Mouse (Mus musculus) thymus, adult 2 months (tissue): Measurements from ENCODE around the gene Gamt.

ENCODE experiments used
- CTCF ChIP-seq: fragments of 200-500 bp; IDR thresholded peaks from 2 replicates; pipeline ENCODE4 v1.5.1; 2012; ENCODE audit warnings: mild to moderate bottlenecking, control low read depth, low read length, moderate library complexity, borderline replicate concordance; ENCODE audit not compliant: control insufficient read depth, poor library complexity, insufficient read depth; ENCODE audit errors: extremely low read depth
- POLR2A ChIP-seq: fragments of 200-500 bp; IDR thresholded peaks from 2 replicates; pipeline ENCODE4 v1.6.1; 2012; ENCODE audit warnings: mild to moderate bottlenecking, low read length, control low read depth, moderate library complexity; ENCODE audit not compliant: control insufficient read depth, poor library complexity, insufficient read depth; ENCODE audit errors: extremely low read depth

DNA sequence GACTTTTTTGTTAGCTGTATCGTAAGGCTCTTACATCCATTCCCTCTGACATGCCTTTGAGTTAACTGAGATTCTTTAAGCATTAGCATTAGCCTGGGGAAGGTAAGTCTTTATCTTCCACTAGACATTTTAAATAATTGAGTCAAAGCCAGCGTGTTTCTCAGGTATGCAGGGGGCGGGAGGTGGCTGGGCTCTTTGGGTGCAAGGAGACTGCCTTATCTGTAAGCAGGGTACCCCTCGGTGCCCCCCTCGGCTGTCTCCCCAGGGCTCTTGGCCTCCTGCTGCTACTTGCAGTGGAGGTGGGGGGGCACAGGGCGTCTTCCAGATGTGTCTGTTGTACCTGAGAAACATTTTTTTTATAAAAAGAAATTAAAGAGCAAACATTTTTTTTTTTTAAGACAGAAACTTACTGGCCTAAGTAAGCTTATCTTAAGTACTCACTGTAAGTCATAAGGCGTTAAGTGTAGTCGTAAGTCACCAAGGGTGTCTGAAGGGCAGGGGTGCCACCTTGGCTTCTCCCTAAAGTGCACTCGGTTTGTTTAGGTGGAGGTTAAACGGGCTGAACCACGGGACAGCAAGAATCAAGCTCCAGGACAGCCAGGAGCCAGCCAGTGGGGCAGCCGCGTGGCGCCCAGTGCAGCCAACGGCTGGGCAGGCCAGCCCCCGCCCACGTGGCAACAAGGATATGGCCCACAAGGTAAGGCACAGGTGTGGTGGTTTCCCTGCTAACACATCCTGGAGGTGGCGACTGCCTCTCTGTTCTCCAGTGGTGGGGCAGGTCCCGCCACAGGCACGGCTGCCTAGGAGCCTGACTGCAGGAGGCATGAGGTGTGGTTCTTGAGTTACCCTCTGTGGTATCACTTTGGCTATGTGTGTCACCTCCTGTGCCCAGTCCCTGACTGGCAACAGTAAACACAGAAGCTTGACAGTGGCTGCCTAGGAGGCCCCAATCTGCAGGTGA, 21.9 kb upstream of the Gamt start:
- TF ChIP-seq CTCF (no peak), POLR2A (no peak)
